Mouse (Mus musculus): ENCODE data around the gene Gm11639.

- TF ChIP-seq CTCF (IDR thresholded peaks at IDR 0.05; ENCODE audit: borderline replicate concordance, insufficient read depth, low read depth, low read length): no peak
- TF ChIP-seq POLR2A (IDR thresholded peaks at IDR 0.05; ENCODE audit: borderline replicate concordance, insufficient read depth, low read length): no peak
Observed at GRCm38 (mm10) chr11:104637010-104637409, 48.5 kb upstream of the Gm11639 start.
